Mouse (Mus musculus) hindbrain, embryonic 13.5 days (tissue): ENCODE data around the gene Sart3. TPM values are rescaled to one million over a fixed set of nuclear protein-coding genes. Genes with fewer than 3 reads are reported as not detected.
A peak's percentile ranks its signal among the peaks of the same experiment; 100 is the strongest.
"Not testable (repeated sequence)": the region's sequence is repeated elsewhere in the genome, so short reads cannot be mapped to it uniquely, and the experiment has no call there.

Experiments used
- ATAC-seq: fragments of 200-750 bp; cut with Nextera tagmentation; 2 replicates; pipeline ENCODE4 v1.8.0; 2017; ENCODE audit warnings: moderate TSS enrichment; ENCODE audit not compliant: low FRiP score
- H3K27ac ChIP-seq: fragments of 300-500 bp; sonication (generic); 2 replicates; pipeline ENCODE4 v1.5.1; 2015; ENCODE audit warnings: inconsistent platforms, mild to moderate bottlenecking, moderate library complexity
- H3K27me3 ChIP-seq: fragments of 300-500 bp; sonication (generic); 2 replicates; pipeline ENCODE4 v1.6.1; 2015; ENCODE audit warnings: mild to moderate bottlenecking, inconsistent platforms
- H3K36me3 ChIP-seq: fragments of 300-500 bp; sonication (generic); 2 replicates; pipeline ENCODE4 v1.6.1; 2015; ENCODE audit warnings: mild to moderate bottlenecking, inconsistent platforms
- H3K4me1 ChIP-seq: fragments of 300-500 bp; sonication (generic); replicated peaks from 2 replicates; pipeline ENCODE4 v1.6.1; 2015; ENCODE audit warnings: inconsistent platforms
- H3K4me2 ChIP-seq: fragments of 300-500 bp; sonication (generic); 2 replicates; pipeline ENCODE4 v1.6.1; 2015; ENCODE audit warnings: inconsistent platforms, mild to moderate bottlenecking, moderate library complexity
- H3K4me3 ChIP-seq: fragments of 300-500 bp; sonication (generic); 2 replicates; pipeline ENCODE4 v1.5.1; 2015; ENCODE audit warnings: mild to moderate bottlenecking, inconsistent platforms
- H3K9ac ChIP-seq: fragments of 300-500 bp; sonication (generic); 2 replicates; pipeline ENCODE4 v1.6.1; 2015; ENCODE audit warnings: mild to moderate bottlenecking, inconsistent platforms
- H3K9me3 ChIP-seq: fragments of 300-500 bp; sonication (generic); 2 replicates; pipeline ENCODE4 v1.6.1; 2016; ENCODE audit warnings: inconsistent platforms
- WGBS: fragments of 180-500 bp; shearing (Covaris S2); methylation state at CpG from one replicate; pipeline ENCODE4 v1.1.7; 2015; 5-methylcytosine and 5-hydroxymethylcytosine counted together
- polyA plus RNA-seq: library from polyadenylated mRNA; unstranded; fragments of >200 nt; fragmentation: Nextera tagmentation; extraction: Ambion mirVana; gene quantifications from 2 replicates; pipeline ENCODE4 v1.2.1, GENCODE M21; 2015

The Sart3 gene
- polyA plus RNA-seq, 1 experiment from 2014 or later, result 44.0 TPM

DNA sequence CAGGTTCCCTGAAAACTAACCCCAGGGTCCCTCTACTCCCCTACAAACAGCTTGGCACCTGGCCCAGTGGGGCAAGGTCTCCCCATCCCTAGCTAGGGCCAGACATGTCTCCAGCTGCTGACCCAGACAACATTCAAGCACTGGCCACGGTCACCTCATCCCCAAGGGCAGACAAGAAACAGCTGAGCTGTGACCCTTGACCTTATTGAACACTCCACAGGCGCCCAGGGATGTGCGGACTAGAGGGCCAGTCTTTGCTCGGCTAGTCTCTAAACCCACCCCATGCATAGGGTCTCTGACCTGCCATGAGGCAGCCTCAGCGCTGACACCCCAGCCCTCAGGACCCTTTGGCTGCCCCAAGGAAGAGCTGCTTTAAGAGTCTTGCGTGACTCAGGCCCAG is 16.3 kb upstream of the Sart3 start:
- H3K27ac ChIP-seq, result no peak overlapping the region
- 49% methylated on average over 6 of the region's 6 CpGs for WGBS
- peaks cover 12% of the 10 kb centered on the region for H3K4me1 ChIP-seq
- peaks cover 19% of the 10 kb centered on the region for H3K27me3 ChIP-seq
- no peak overlapping the region for H3K9ac ChIP-seq
- no peaks in the 10 kb centered on the region for H3K36me3 ChIP-seq
- no peak overlapping the region for H3K4me2 ChIP-seq
- H3K4me3 ChIP-seq, result no peak overlapping the region
- no peaks in the 10 kb centered on the region for H3K9me3 ChIP-seq
- ATAC-seq, result no peak

- no peak overlapping the region for H3K27ac ChIP-seq
- peaks cover 33% of the 10 kb centered on the region for H3K27me3 ChIP-seq
- WGBS, result 88% methylated on average over 5 of the region's 5 CpGs
- H3K9ac ChIP-seq, result no peak overlapping the region
- no peak for ATAC-seq
- H3K9me3 ChIP-seq, result no peaks in the 10 kb centered on the region
- H3K4me3 ChIP-seq, result no peak overlapping the region
- no peak overlapping the region for H3K4me2 ChIP-seq
- H3K4me1 ChIP-seq, result peaks cover 12% of the 10 kb centered on the region
- H3K36me3 ChIP-seq, result no peaks in the 10 kb centered on the region
Observed at GRCm38 (mm10) chr5:113786985-113787384, 14.7 kb upstream of the Sart3 start.

DNA sequence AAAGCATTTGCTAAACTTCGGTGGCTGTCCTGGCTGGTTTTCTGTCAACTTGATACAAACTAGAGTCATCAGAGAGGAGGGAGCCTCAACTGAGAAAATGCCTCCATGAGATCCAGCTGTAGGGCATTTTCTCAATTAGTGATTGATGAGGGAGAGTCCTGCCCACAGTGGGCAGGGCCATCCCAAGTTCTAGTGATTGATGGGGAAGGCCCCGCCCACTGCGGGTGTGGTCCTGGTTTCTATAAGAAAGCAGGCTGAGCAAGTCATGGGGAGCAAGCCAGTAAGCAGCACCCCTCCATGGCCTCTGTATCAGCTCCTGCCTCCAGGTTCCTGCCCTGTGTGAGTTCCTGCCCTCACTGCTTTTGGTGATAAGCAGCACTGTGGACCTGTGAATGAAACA is 11.8 kb upstream of the Sart3 start:
- 32% methylated on average over 3 of the region's 3 CpGs for WGBS
- H3K4me3 ChIP-seq, result not testable (repeated sequence)

DNA sequence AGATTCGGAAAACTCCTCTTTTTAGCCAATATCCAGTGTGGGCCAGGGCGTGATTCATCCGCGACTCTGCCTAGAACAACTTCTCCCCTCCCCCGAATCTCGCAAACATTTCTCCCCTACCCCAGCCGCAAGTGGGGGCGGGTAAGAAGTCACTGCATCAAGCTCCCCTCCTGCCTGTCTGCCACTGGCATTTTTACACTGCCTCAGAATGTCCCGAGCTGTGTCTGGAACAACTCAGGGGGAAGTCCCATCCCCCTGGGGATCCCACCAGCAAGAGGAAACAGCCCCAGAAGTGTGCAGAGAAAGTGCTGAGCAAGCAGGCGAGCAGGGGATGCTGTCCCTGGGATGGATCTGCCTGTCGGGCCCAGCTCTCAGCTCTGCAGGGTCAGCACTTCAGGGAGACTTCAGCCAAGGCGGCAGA is 11.3 kb upstream of the Sart3 start:
- Histone ChIP-seq H3K9ac (no peak overlapping the region), H3K27me3 (peaks cover 33% of the 10 kb centered on the region), H3K27ac (no peak overlapping the region), H3K36me3 (peaks cover 4% of the 10 kb centered on the region), H3K4me2 (no peak overlapping the region), H3K9me3 (no peaks in the 10 kb centered on the region), H3K4me1 (0 out of 2 replicates have a peak, but pooled peaks cover 2% of the 10 kb centered on the region), H3K4me3 (no peak overlapping the region)
- 13% methylated on average over 12 of the region's 12 CpGs for WGBS
- no peak for ATAC-seq

More for the DNA sequence above, 11.8 kb upstream of the Sart3 start:
- not testable (repeated sequence) for ATAC-seq, H3K27ac ChIP-seq, H3K36me3 ChIP-seq, H3K9ac ChIP-seq, H3K4me1 ChIP-seq, H3K9me3 ChIP-seq, H3K4me2 ChIP-seq
- H3K27me3 ChIP-seq, result peaks cover 33% of the 10 kb centered on the region

- Histone ChIP-seq H3K4me2 (no peak overlapping the region), H3K9me3 (no peaks in the 10 kb centered on the region), H3K27ac (no peak overlapping the region), H3K4me1 (no peaks in the 10 kb centered on the region), H3K9ac (no peak overlapping the region), H3K36me3 (peaks cover 12% of the 10 kb centered on the region), H3K4me3 (no peak overlapping the region), H3K27me3 (peaks cover 33% of the 10 kb centered on the region)
- no peak for ATAC-seq
- 92% methylated on average over 7 of the region's 7 CpGs for WGBS
Observed at GRCm38 (mm10) chr5:113782624-113783023, 10.3 kb upstream of the Sart3 start.

- H3K27me3 ChIP-seq, result peaks cover 31% of the 10 kb centered on the region
- H3K9ac ChIP-seq, result no peak overlapping the region
- no peak for ATAC-seq
- H3K27ac ChIP-seq, result no peak overlapping the region
- WGBS, result 84% methylated on average over 7 of the region's 7 CpGs
- no peaks in the 10 kb centered on the region for H3K9me3 ChIP-seq
- peaks cover 19% of the 10 kb centered on the region for H3K36me3 ChIP-seq
- no peak overlapping the region for H3K4me2 ChIP-seq
- no peaks in the 10 kb centered on the region for H3K4me1 ChIP-seq
- H3K4me3 ChIP-seq, result no peak overlapping the region
Observed at GRCm38 (mm10) chr5:113781875-113782274, 9.6 kb upstream of the Sart3 start.

DNA sequence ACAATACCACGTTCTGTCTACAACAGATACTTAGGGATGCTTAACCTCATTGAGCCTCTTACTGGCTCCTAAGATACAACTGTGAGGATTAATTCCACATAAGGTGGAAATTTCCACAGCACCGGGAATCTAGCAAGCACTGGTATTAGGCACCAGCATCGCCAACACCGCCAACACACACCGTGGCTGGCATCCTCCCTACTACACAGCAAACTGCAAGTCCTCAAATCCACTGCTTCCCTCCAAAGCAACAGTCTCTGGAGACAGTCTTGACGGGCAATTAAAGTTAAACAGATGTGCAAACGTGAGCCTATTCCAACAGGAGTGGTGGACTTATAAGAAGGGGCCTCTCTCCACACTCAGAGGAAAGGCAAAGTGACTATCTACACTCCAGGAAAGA is 8.9 kb upstream of the Sart3 start:
- ATAC-seq, result no peak
- 84% methylated on average over 7 of the region's 7 CpGs for WGBS

GRCm38 (mm10) chr5:113780763-113781162 is 8.5 kb upstream of the Sart3 start:
- peaks cover 30% of the 10 kb centered on the region for H3K27me3 ChIP-seq
- peaks cover 30% of the 10 kb centered on the region for H3K36me3 ChIP-seq
- no peak overlapping the region for H3K9ac ChIP-seq
- WGBS, result 91% methylated on average over 5 of the region's 5 CpGs
- no peak overlapping the region for H3K27ac ChIP-seq
- H3K9me3 ChIP-seq, result no peaks in the 10 kb centered on the region
- ATAC-seq, result no peak
- no peak overlapping the region for H3K4me3 ChIP-seq
- no peak overlapping the region for H3K4me2 ChIP-seq
- no peaks in the 10 kb centered on the region for H3K4me1 ChIP-seq

More for the DNA sequence above, 8.9 kb upstream of the Sart3 start:
- peaks cover 30% of the 10 kb centered on the region for H3K27me3 ChIP-seq
- no peak overlapping the region for H3K9ac ChIP-seq
- no peaks in the 10 kb centered on the region for H3K4me1 ChIP-seq
- H3K36me3 ChIP-seq, result peaks cover 25% of the 10 kb centered on the region
- H3K9me3 ChIP-seq, result no peaks in the 10 kb centered on the region
- H3K27ac ChIP-seq, result no peak overlapping the region
- no peak overlapping the region for H3K4me2 ChIP-seq
- H3K4me3 ChIP-seq, result no peak overlapping the region

- 96% methylated on average over 3 of the region's 3 CpGs for WGBS
- Histone ChIP-seq H3K27me3 (peaks cover 30% of the 10 kb centered on the region), H3K36me3 (peaks cover 36% of the 10 kb centered on the region)
Observed at GRCm38 (mm10) chr5:113780082-113780752, 7.9 kb upstream of the Sart3 start.

GRCm38 (mm10) chr5:113779569-113779968 is 7.3 kb upstream of the Sart3 start:
- Histone ChIP-seq H3K27ac (no peak overlapping the region), H3K36me3 (peaks cover 42% of the 10 kb centered on the region), H3K9me3 (no peaks in the 10 kb centered on the region), H3K4me1 (no peaks in the 10 kb centered on the region), H3K4me2 (no peak overlapping the region), H3K27me3 (peaks cover 23% of the 10 kb centered on the region), H3K9ac (no peak overlapping the region), H3K4me3 (no peak overlapping the region)
- WGBS, result 79% methylated on average over 5 of the region's 5 CpGs
- no peak for ATAC-seq

More at GRCm38 (mm10) chr5:113780082-113780752, 7.9 kb upstream of the Sart3 start:
- Histone ChIP-seq H3K4me3 (no peak overlapping the region), H3K9ac (no peak overlapping the region), H3K27ac (no peak overlapping the region), H3K4me1 (no peaks in the 10 kb centered on the region), H3K9me3 (no peaks in the 10 kb centered on the region), H3K4me2 (no peak overlapping the region)
- peak; percentile 39; the same call in 1 of the 2 replicates for ATAC-seq

GRCm38 (mm10) chr5:113777728-113778127 is 5.4 kb upstream of the Sart3 start:
- WGBS, result 91% methylated on average over 8 of the region's 8 CpGs
- not testable (repeated sequence) for H3K4me3 ChIP-seq, ATAC-seq

DNA sequence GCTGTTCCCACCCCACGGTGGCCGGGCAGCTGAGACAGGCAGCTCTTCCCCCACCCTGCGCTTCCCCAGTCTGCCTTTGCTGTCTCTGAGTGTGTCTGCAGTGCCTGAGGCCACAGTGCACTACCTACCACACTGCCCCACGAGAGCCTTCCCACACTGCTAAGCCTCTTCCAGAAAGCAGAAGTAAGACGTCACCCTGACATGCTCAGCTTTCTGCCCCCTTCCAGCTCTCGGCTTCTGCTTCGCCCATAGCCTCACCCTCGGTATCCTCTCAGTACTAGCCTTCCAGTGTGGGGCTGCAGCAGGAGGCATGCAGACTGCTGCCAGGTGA is 4.6 kb upstream of the Sart3 start:
- Histone ChIP-seq H3K27ac (no peak overlapping the region), H3K4me3 (no peak overlapping the region), H3K9ac (no peak overlapping the region), H3K4me1 (peaks cover 14% of the 10 kb centered on the region), H3K9me3 (no peaks in the 10 kb centered on the region), H3K27me3 (no peaks in the 10 kb centered on the region), H3K4me2 (no peak overlapping the region), H3K36me3 (peaks cover 45% of the 10 kb centered on the region)
- WGBS, result 91% methylated on average over 8 of the region's 8 CpGs
- no peak for ATAC-seq

More at GRCm38 (mm10) chr5:113777728-113778127, 5.4 kb upstream of the Sart3 start:
- H3K4me2 ChIP-seq, H3K9ac ChIP-seq, H3K27ac ChIP-seq, H3K9me3 ChIP-seq, H3K27me3 ChIP-seq: not testable (repeated sequence)
- Histone ChIP-seq H3K36me3 (peaks cover 45% of the 10 kb centered on the region), H3K4me1 (peaks cover 14% of the 10 kb centered on the region)

DNA sequence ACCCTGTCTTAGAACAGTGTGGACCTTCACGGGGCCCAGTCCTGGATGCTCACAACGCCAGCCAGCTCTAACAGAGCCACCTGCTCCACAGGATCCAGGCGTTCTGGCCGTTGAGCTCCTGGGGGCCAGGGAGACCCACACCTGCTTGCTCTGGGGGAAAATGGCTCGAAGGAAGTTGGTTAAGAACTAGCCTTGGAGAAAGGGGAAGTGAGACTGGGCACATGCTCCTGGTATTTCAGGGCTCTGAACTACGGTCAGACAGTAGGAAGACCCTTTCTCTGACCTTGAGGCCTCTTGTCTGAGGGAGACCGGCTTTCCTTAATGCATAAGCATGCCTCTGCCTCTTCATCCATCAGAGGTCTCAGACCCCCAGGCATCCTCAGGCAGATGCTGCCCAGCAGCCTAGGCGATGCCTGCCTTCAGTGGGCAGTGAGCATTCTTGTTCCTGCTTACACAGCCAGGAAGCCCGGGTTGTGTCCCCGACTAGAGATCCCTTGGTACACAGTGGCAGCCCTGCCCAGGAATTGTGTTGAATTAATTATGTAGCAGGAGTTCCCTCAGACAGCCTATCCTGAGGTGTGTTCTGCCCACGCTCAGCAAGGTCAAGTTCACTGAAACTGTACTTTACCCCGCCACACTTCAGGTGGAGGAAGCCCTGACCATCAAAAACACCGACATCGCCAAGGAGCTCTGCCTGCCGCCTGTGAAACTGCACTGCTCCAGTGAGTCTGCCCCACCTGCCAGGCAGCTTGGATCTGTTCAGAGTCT is 4.0 kb upstream of the Sart3 start:
- no peak for ATAC-seq
- no peak overlapping the region for H3K27ac ChIP-seq
- H3K4me2 ChIP-seq, result no peak overlapping the region
- 96% methylated on average over 15 of the region's 15 CpGs for WGBS
- H3K27me3 ChIP-seq, result no peaks in the 10 kb centered on the region
- peaks cover 45% of the 10 kb centered on the region for H3K36me3 ChIP-seq
- no peaks in the 10 kb centered on the region for H3K9me3 ChIP-seq
- peaks cover 14% of the 10 kb centered on the region for H3K4me1 ChIP-seq
- no peak overlapping the region for H3K9ac ChIP-seq
- no peak overlapping the region for H3K4me3 ChIP-seq
